Mouse (Mus musculus): Measurements from ENCODE around the gene Olfr154.
"Not testable (repeated sequence)": the region's sequence is repeated elsewhere in the genome, so short reads cannot be mapped to it uniquely, and the experiment has no call there.

Gene Olfr154

DNA sequence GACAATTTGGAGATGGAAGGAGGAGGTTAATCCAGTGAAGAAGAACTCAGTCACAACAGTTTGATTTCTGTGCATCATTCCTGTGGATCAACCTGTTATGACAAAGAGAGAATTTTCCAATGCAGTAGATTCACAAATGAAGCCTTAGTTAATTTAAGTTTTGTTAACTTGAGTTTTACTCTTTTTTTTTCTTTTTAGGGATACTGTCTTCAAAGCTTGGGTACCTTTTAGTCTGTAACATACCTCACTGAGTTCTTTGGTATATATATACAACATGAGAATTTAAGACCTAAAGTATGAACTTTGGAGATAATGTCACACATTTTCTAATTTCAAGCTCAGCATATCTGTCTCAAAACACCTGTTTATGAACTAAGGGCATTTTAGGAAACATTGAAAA lies at the start of gene Olfr154:
Olfr154 (minus strand) TSS at position 101 of the 400 bp plus-strand sequence.
- DNase-seq, result not testable (repeated sequence)

DNA sequence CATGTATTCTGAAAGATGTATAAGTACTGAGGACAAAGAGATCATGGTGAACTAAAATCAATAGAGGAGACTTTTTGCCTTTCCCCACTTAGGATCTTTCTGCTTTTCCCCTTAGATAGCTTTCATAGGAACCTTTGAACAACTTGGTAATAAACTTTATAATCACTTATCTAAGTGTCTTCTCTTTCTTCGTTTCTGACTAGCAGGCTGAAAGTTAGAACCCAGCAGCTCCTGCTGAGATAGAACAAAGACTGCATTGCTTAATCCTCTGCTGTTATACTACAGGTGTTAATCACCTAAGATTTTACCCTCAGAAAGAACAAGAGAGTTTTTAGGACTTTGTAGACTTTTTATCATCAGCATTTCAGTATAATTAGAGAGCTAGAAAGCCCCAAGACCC lies 46.9 kb upstream of the Olfr154 start:
- DNase-seq, result no peak

DNA sequence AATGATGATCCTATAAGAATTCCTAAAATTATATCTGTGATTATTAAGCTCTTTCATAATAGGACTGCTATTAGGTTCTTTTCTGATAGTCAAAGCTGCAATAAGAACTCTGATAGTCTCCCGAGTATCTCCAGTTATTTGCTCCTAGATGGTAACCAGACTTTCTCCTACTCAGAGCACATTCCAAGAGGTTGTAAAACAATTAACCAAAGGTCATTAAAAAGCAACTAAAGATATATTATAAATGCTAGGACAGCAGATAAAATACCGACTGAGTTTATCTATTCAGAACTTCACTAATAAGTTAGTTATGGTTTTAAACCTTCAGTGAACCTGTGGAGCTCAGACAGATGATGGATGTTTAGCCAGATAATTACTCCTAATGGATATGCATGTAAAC lies 46.4 kb upstream of the Olfr154 start:
- DNase-seq, result not testable (repeated sequence)

DNA sequence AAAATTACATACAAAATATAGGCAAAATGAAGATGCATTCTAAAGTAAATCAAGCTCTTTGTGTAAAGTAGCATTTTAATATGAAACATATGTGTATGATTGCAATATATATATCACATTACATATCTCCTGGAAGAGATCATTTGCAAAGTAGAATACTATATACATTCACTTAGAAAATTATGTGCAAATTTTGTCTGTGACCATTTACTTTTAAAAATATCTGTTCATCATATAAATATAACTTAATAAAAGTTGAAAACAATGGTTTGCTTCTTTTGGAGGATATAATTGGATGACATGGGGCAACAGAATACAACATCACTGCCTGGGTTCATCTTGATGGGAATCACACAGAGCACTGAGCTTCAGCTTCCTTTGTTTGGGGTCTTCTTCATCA lies 24.9 kb upstream of the Olfr154 start, which contains the start of gene Olfr1008:
Olfr1008 (plus strand) TSS at position 301 of the 400 bp plus-strand sequence.
- DNase-seq, result no peak

DNA sequence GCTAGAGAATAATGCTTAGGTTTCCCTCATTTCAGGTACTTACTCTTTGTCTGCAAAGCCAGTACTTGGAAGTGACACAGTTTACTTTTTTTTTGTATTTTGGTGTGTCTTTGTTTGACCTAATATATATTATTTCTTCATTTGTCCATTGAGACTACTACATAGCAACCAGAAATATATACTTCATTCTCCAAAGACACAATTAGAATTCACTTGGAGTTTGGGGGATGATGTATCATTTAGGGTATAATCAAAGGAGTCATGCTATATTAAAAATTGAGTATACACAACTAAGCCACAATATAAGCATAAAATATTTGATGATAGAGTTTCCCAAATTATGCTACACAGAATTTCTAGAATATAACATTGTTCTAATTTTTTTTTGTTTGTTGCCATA lies 14.4 kb upstream of the Olfr154 start, which contains the start of gene Olfr1006:
Olfr1006 (minus strand) TSS at position 101 of the 400 bp plus-strand sequence.
- DNase-seq, result no peak

DNA sequence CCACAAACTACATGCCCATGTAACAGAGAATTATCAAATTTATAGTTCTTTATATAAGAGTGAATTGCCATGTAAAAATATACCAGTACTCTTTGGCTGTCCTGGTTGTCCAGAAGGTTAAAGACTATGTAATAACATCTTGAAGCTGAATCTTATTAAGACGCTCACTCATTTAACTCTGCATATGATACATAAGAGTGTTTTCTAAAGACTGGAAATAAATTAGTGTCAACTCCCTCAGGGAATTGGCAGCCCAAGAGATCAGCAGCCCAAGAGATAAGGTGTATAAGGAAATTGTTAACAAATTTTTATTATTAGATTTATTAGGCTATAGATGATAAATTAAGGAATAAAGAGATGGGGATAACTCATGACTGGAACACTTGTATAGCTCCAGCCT lies 13.7 kb downstream of the Olfr154 start, which contains the start of gene Olfr1002:
Olfr1002 (minus strand) TSS at position 101 of the 400 bp plus-strand sequence.
- DNase-seq, result no peak

Data from lung, adult 18-20 months (tissue).